Mouse (Mus musculus) liver (tissue): ENCODE measurements at regions not wholly inside any gene's neighbourhood (a gene's known extent, or its start where the extent isn't known, plus 50 kb on each side); places are given as distances from the start of the nearest gene placed in this dataset.
"Not testable (repeated sequence)": the region's sequence is repeated elsewhere in the genome, so short reads cannot be mapped to it uniquely, and the experiment has no call there.

ENCODE experiments used
- DNase-seq: peaks from one replicate; pipeline ENCODE4 v3.0.0-alpha.2; 2020; ENCODE audit warnings: mixed read lengths

- DNase-seq: no peak
Observed at GRCm38 (mm10) chr8:35020480-35020879, 745.1 kb upstream of the Gm19410 start.

- DNase-seq: no peak
Observed at GRCm38 (mm10) chr8:35022649-35023048, 742.9 kb upstream of the Gm19410 start.

- DNase-seq: no peak
Observed at GRCm38 (mm10) chr8:35047798-35048197, 717.8 kb upstream of the Gm19410 start.

GRCm38 (mm10) chr8:35053444-35053843 lies 712.1 kb upstream of the Gm19410 start:
- DNase-seq: no peak

- no peak for DNase-seq
Observed at GRCm38 (mm10) chr8:35061048-35061447, 704.5 kb upstream of the Gm19410 start.

- DNase-seq: no peak
Observed at GRCm38 (mm10) chr8:35068228-35068627, 697.4 kb upstream of the Gm19410 start.

- no peak for DNase-seq
Observed at GRCm38 (mm10) chr8:35070246-35070989, 695.2 kb upstream of the Gm19410 start.

GRCm38 (mm10) chr8:35075971-35076370 lies 689.6 kb upstream of the Gm19410 start:
- no peak for DNase-seq

- no peak for DNase-seq
Observed at GRCm38 (mm10) chr8:35083161-35083560, 682.4 kb upstream of the Gm19410 start.

GRCm38 (mm10) chr8:35087070-35087469 lies 678.5 kb upstream of the Gm19410 start:
- no peak for DNase-seq

- no peak for DNase-seq
Observed at GRCm38 (mm10) chr8:35088380-35089244, 677.0 kb upstream of the Gm19410 start.

GRCm38 (mm10) chr8:35089519-35089918 lies 676.1 kb upstream of the Gm19410 start:
- no peak for DNase-seq

- no peak for DNase-seq
Observed at GRCm38 (mm10) chr8:35101701-35102100, 663.9 kb upstream of the Gm19410 start.

GRCm38 (mm10) chr8:35102102-35102501 lies 663.5 kb upstream of the Gm19410 start:
- DNase-seq: not testable (repeated sequence)

- DNase-seq: not testable (repeated sequence)
Observed at GRCm38 (mm10) chr8:35104465-35104876, 661.1 kb upstream of the Gm19410 start.

- no peak for DNase-seq
Observed at GRCm38 (mm10) chr8:35109506-35110217, 655.9 kb upstream of the Gm19410 start.

GRCm38 (mm10) chr8:35110286-35110685 lies 655.3 kb upstream of the Gm19410 start:
- no peak for DNase-seq

- no peak for DNase-seq
Observed at GRCm38 (mm10) chr8:35111130-35111529, 654.5 kb upstream of the Gm19410 start.

GRCm38 (mm10) chr8:35112591-35113265 lies 652.9 kb upstream of the Gm19410 start:
- no peak for DNase-seq

- DNase-seq: no peak
Observed at GRCm38 (mm10) chr8:35114031-35114430, 651.6 kb upstream of the Gm19410 start.

GRCm38 (mm10) chr8:35120612-35121011 lies 645.0 kb upstream of the Gm19410 start:
- no peak for DNase-seq

GRCm38 (mm10) chr8:35121084-35121483 lies 644.5 kb upstream of the Gm19410 start:
- DNase-seq: no peak

GRCm38 (mm10) chr8:35123196-35123621 lies 642.4 kb upstream of the Gm19410 start:
- peak; percentile 24 for DNase-seq
